Mouse (Mus musculus): Measurements from ENCODE around the gene Igf1r. TPM values are rescaled to one million over a fixed set of nuclear protein-coding genes. Genes with fewer than 3 reads are reported as not detected.

The Igf1r gene
- polyA plus RNA-seq, 1 experiment, result 9.8 TPM

DNA sequence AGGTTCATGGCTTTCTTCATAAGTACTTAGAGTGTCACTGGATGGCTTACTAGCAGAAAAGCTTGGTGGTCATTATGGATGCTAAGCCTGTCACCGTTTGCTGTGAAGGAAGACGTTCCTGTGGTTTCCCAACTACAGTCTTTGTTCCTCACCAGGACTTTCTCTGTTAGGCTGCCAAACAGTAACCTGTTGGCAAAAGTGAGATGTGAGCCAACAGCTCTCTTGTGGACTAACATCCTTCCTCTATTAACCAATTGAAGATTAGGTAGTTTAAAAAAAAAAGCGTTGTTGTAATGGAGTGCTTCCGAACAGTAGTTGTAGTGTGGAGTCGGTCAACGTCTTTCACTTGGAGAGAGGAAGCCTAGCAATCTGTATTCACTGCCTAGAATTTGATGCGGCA lies 15.8 kb upstream of the Igf1r start:
- H3K79me2 ChIP-seq (ENCODE audit: control insufficient read depth, insufficient read depth), result no peaks in the 10 kb centered on the region
- H3K4me3 ChIP-seq (ENCODE audit: insufficient read depth, poor library complexity, severe bottlenecking), result no peak overlapping the region
- no peaks in the 10 kb centered on the region for H3K36me3 ChIP-seq (ENCODE audit: control insufficient read depth, insufficient read depth)
- H3K27me3 ChIP-seq (ENCODE audit: control insufficient read depth, insufficient read depth, insufficient read length), result peaks cover 23% of the 10 kb centered on the region
- H3K79me3 ChIP-seq (ENCODE audit: low read depth), result no peaks in the 10 kb centered on the region
- no peak overlapping the region for H3ac ChIP-seq (ENCODE audit: control insufficient read depth, insufficient read length, low read depth)
- TF ChIP-seq CEBPB (IDR thresholded peaks at IDR 0.05; ENCODE audit: low read depth) (no peak), FOSL1 (IDR thresholded peaks at IDR 0.05; ENCODE audit: insufficient read depth, low read length, poor library complexity, severe bottlenecking) (no peak), MYOD1 (IDR thresholded peaks at IDR 0.05; ENCODE audit: control insufficient read depth, insufficient read length, low read depth) (no peak), MYOG (IDR thresholded peaks at IDR 0.05; ENCODE audit: control insufficient read depth, extremely low read depth, insufficient read length) (no peak), CTCF (IDR thresholded peaks at IDR 0.05; ENCODE audit: control insufficient read depth, insufficient read depth, insufficient read length) (no peak), USF1 (IDR thresholded peaks at IDR 0.05; ENCODE audit: low read depth) (no peak), MAX (IDR thresholded peaks at IDR 0.05) (no peak)

DNA sequence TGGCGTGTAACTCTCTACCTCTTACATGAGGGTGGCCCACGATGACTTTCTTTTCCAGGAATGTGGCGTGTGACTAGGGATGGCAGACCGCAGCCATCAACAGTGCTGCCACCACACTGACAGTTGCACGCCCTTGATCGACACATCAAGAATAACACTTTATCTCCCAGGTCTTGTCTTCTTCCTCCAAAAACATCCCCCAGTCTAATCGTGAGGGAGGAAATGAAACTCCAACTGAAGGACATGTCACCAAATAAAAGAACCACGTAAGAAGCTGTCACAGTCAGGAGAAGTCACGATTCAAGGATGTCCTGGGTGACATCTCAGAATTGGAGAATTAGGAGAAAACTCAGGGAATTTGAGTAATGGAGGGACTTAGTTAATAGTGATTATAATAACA lies 8.8 kb upstream of the Igf1r start:
- Histone ChIP-seq H3ac (ENCODE audit: control insufficient read depth, insufficient read length, low read depth) (no peak overlapping the region), H3K36me3 (ENCODE audit: control insufficient read depth, insufficient read depth) (no peaks in the 10 kb centered on the region), H3K79me2 (ENCODE audit: control insufficient read depth, insufficient read depth) (no peaks in the 10 kb centered on the region), H3K4me3 (ENCODE audit: insufficient read depth, poor library complexity, severe bottlenecking) (no peak overlapping the region), H3K27me3 (ENCODE audit: control insufficient read depth, insufficient read depth, insufficient read length) (peaks cover 13% of the 10 kb centered on the region), H3K79me3 (ENCODE audit: low read depth) (no peaks in the 10 kb centered on the region)
- TF ChIP-seq USF1 (IDR thresholded peaks at IDR 0.05; ENCODE audit: low read depth), result no peak
- no peak for TF ChIP-seq FOSL1 (IDR thresholded peaks at IDR 0.05; ENCODE audit: insufficient read depth, low read length, poor library complexity, severe bottlenecking)
- no peak for TF ChIP-seq CTCF (IDR thresholded peaks at IDR 0.05; ENCODE audit: control insufficient read depth, insufficient read depth, insufficient read length)
- TF ChIP-seq MYOG (IDR thresholded peaks at IDR 0.05; ENCODE audit: control insufficient read depth, extremely low read depth, insufficient read length), result no peak
- TF ChIP-seq MYOD1 (IDR thresholded peaks at IDR 0.05; ENCODE audit: control insufficient read depth, insufficient read length, low read depth), result no peak
- TF ChIP-seq MAX (IDR thresholded peaks at IDR 0.05), result no peak
- TF ChIP-seq CEBPB (IDR thresholded peaks at IDR 0.05; ENCODE audit: low read depth), result no peak

DNA sequence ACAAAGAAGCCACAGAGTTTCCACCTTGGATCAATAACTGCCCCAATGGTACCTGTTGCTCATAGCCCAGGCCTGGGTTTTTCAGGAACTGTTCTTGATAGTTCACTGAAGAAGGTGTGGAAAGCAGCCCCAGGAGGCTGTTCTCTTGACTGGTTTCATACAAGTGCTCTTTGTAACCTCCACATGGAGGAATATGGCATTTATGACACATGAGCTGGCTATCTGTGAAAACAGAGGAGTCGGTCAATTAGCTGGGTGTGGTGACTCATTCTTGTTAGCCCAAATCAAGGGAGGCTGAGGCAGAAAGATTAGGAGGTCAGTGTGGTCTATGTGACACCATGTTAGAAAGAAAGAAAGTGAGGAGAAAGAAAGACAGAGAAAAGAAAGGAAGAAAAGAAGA lies 5.7 kb upstream of the Igf1r start:
- no peak for TF ChIP-seq FOSL1 (IDR thresholded peaks at IDR 0.05; ENCODE audit: insufficient read depth, low read length, poor library complexity, severe bottlenecking)
- no peak for TF ChIP-seq USF1 (IDR thresholded peaks at IDR 0.05; ENCODE audit: low read depth)
- no peak for TF ChIP-seq MAX (IDR thresholded peaks at IDR 0.05)
- no peak for TF ChIP-seq MYOG (IDR thresholded peaks at IDR 0.05; ENCODE audit: control insufficient read depth, extremely low read depth, insufficient read length)
- TF ChIP-seq CEBPB (IDR thresholded peaks at IDR 0.05; ENCODE audit: low read depth), result no peak

DNA sequence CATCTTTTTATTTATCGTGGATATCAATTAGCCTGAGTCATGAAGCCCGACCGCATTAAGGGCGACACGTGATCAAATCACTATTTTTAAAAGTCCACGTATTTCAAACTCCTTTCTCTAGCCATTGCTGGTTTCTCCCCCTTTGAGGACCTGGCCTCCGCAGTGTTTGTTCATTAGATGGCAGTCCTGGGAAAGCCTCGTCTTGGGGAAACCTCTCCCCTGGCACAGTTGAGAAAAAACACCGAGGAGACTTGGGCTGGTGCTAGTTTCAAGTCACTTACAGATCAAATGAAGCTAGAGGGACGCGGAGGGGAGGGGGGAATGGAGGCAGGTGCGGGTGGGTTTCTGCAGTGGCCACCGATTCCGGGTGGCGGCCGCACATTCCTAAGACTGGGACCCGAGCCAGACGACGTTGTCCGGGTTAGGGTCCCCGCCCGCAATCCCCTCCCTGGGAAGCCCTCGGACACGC lies 2.2 kb upstream of the Igf1r start:
- peak overlapping the region; percentile 50 for H3ac ChIP-seq (ENCODE audit: control insufficient read depth, insufficient read length, low read depth)
- peak overlapping the region; percentile 72 for H3K4me3 ChIP-seq (ENCODE audit: insufficient read depth, poor library complexity, severe bottlenecking)
- TF ChIP-seq MAX (IDR thresholded peaks at IDR 0.05), result no peak
- no peak for TF ChIP-seq CTCF (IDR thresholded peaks at IDR 0.05; ENCODE audit: control insufficient read depth, insufficient read depth, insufficient read length)
- TF ChIP-seq USF1 (IDR thresholded peaks at IDR 0.05; ENCODE audit: low read depth), result peak; percentile 92
- H3K36me3 ChIP-seq (ENCODE audit: control insufficient read depth, insufficient read depth), result no peaks in the 10 kb centered on the region
- peaks cover 34% of the 10 kb centered on the region for H3K79me2 ChIP-seq (ENCODE audit: control insufficient read depth, insufficient read depth)
- no peaks in the 10 kb centered on the region for H3K27me3 ChIP-seq (ENCODE audit: control insufficient read depth, insufficient read depth, insufficient read length)
- H3K79me3 ChIP-seq (ENCODE audit: low read depth), result peaks cover 23% of the 10 kb centered on the region

More for the DNA sequence above, 5.7 kb upstream of the Igf1r start:
- H3K79me2 ChIP-seq (ENCODE audit: control insufficient read depth, insufficient read depth), result no peaks in the 10 kb centered on the region
- peaks cover 3% of the 10 kb centered on the region for H3K27me3 ChIP-seq (ENCODE audit: control insufficient read depth, insufficient read depth, insufficient read length)
- no peak overlapping the region for H3ac ChIP-seq (ENCODE audit: control insufficient read depth, insufficient read length, low read depth)
- H3K36me3 ChIP-seq (ENCODE audit: control insufficient read depth, insufficient read depth), result no peaks in the 10 kb centered on the region
- no peak overlapping the region for H3K4me3 ChIP-seq (ENCODE audit: insufficient read depth, poor library complexity, severe bottlenecking)
- no peaks in the 10 kb centered on the region for H3K79me3 ChIP-seq (ENCODE audit: low read depth)

DNA sequence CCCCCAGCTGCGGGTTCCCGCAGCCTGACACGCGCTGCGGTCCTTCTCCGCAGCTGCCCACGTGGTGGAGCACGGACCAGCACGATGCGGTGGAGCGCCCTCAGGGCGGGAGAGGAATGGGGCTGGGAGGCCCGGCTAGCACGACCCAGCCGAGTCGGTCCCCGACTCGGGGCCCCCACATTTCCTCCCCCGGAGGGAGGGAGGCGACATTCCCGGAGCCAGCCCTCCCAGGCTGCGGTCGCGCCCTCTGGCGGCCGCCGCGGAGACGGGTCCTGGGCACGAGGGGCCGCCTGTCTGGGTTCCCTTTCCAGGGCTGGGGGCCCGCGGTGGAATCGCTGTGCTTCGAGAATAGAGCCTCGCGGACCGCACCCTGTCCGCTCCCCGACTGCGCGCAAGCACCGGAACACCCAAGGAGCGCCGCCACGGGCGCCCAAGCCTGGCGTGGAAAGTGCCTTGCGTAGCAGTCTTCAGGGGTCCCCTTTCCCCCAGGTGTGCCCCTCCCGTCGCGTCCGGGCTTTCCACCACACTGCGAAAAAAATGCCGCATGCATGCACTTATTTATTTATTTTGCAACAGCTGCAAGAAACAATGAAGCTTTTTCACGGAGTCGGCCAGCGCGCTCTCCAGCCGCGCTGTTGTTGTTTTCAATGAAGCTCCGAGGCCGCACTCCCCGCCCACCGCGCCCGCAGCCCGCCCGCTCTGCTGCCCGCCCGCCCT lies 1.7 kb upstream of the Igf1r start:
- Histone ChIP-seq H3K4me3 (ENCODE audit: insufficient read depth, poor library complexity, severe bottlenecking) (peak overlapping the region; percentile 72), H3K36me3 (ENCODE audit: control insufficient read depth, insufficient read depth) (no peaks in the 10 kb centered on the region), H3K79me3 (ENCODE audit: low read depth) (peaks cover 27% of the 10 kb centered on the region), H3K27me3 (ENCODE audit: control insufficient read depth, insufficient read depth, insufficient read length) (no peaks in the 10 kb centered on the region), H3K79me2 (ENCODE audit: control insufficient read depth, insufficient read depth) (peaks cover 40% of the 10 kb centered on the region), H3ac (ENCODE audit: control insufficient read depth, insufficient read length, low read depth) (peak overlapping the region; percentile 65)
- TF ChIP-seq CTCF (IDR thresholded peaks at IDR 0.05; ENCODE audit: control insufficient read depth, insufficient read depth, insufficient read length) (peak; percentile 92), MYOD1 (IDR thresholded peaks at IDR 0.05; ENCODE audit: control insufficient read depth, insufficient read length, low read depth) (no peak), MYOG (IDR thresholded peaks at IDR 0.05; ENCODE audit: control insufficient read depth, extremely low read depth, insufficient read length) (no peak), MAX (IDR thresholded peaks at IDR 0.05) (peak; percentile 15), USF1 (IDR thresholded peaks at IDR 0.05; ENCODE audit: low read depth) (no peak), CEBPB (IDR thresholded peaks at IDR 0.05; ENCODE audit: low read depth) (no peak), FOSL1 (IDR thresholded peaks at IDR 0.05; ENCODE audit: insufficient read depth, low read length, poor library complexity, severe bottlenecking) (no peak)
